Mouse (Mus musculus) limb, embryonic 15.5 days (tissue): ENCODE data around the gene Klf5. TPM values are rescaled to one million over a fixed set of nuclear protein-coding genes. Genes with fewer than 3 reads are reported as not detected.

Experiments used
- ATAC-seq: fragments of 200-750 bp; cut with Nextera tagmentation; 2 replicates; pipeline ENCODE4 v1.8.0; 2017; ENCODE audit warnings: low read depth, moderate TSS enrichment; ENCODE audit not compliant: insufficient number of reproducible peaks, low FRiP score, low TSS enrichment
- H3K27ac ChIP-seq: fragments of 300-500 bp; sonication (generic); 2 replicates; pipeline ENCODE4 v1.5.1; 2015; ENCODE audit warnings: moderate library complexity, mild to moderate bottlenecking, inconsistent platforms
- H3K27me3 ChIP-seq: fragments of 300-500 bp; sonication (generic); 2 replicates; pipeline ENCODE4 v1.6.1; 2015; ENCODE audit warnings: inconsistent platforms
- H3K36me3 ChIP-seq: fragments of 300-500 bp; sonication (generic); 2 replicates; pipeline ENCODE4 v1.6.1; 2015; ENCODE audit warnings: inconsistent platforms
- H3K4me1 ChIP-seq: fragments of 300-500 bp; sonication (generic); 2 replicates; pipeline ENCODE4 v1.6.1; 2015; ENCODE audit warnings: inconsistent platforms
- H3K4me2 ChIP-seq: fragments of 300-500 bp; sonication (generic); 2 replicates; pipeline ENCODE4 v1.6.1; 2015; ENCODE audit warnings: mild to moderate bottlenecking, inconsistent platforms
- H3K4me3 ChIP-seq: fragments of 300-500 bp; sonication (generic); 2 replicates; pipeline ENCODE4 v1.5.1; 2015; ENCODE audit warnings: mild to moderate bottlenecking, inconsistent platforms
- H3K9ac ChIP-seq: fragments of 300-500 bp; sonication (generic); 2 replicates; pipeline ENCODE4 v1.6.1; 2015; ENCODE audit warnings: inconsistent platforms
- H3K9me3 ChIP-seq: fragments of 300-500 bp; sonication (generic); 2 replicates; pipeline ENCODE4 v1.6.1; 2016; ENCODE audit warnings: inconsistent platforms
- WGBS: fragments of 180-500 bp; shearing (Covaris S2); methylation state at CpG from one replicate; pipeline ENCODE4 v1.1.7; 2015; 5-methylcytosine and 5-hydroxymethylcytosine counted together
- polyA plus RNA-seq: library from polyadenylated mRNA; unstranded; fragments of >200 nt; fragmentation: Nextera tagmentation; extraction: Ambion mirVana; gene quantifications from 2 replicates; pipeline ENCODE4 v1.2.1, GENCODE M21; 2015

The Klf5 gene
- polyA plus RNA-seq, 1 experiment from 2014 or later = 60.8 TPM

DNA sequence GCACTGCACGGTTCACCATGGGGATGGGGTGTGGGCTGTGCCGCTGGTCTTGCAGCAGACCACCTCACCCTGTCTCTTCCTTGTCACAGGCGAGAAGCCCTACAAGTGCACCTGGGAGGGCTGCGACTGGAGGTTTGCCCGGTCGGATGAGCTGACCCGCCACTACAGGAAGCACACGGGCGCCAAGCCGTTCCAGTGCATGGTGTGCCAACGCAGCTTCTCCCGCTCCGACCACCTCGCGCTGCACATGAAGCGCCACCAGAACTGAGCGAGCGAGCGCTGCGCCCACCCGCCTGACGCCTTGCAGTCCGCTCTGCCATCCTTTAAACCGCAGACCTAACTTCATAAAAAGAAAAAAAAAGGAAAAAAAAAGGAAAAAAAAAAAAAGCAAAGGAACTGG lies 14.6 kb downstream of the Klf5 start:
- no peak overlapping the region for H3K4me2 ChIP-seq
- 94% methylated on average over 24 of the region's 24 CpGs for WGBS
- H3K27me3 ChIP-seq = no peaks in the 10 kb centered on the region
- peaks cover 7% of the 10 kb centered on the region for H3K36me3 ChIP-seq
- H3K27ac ChIP-seq = no peak overlapping the region
- no peak for ATAC-seq
- H3K4me1 ChIP-seq = peaks cover 6% of the 10 kb centered on the region; the same call in 1 of the 2 replicates
- H3K9ac ChIP-seq = no peak overlapping the region
- H3K9me3 ChIP-seq = no peaks in the 10 kb centered on the region
- H3K4me3 ChIP-seq = no peak overlapping the region

DNA sequence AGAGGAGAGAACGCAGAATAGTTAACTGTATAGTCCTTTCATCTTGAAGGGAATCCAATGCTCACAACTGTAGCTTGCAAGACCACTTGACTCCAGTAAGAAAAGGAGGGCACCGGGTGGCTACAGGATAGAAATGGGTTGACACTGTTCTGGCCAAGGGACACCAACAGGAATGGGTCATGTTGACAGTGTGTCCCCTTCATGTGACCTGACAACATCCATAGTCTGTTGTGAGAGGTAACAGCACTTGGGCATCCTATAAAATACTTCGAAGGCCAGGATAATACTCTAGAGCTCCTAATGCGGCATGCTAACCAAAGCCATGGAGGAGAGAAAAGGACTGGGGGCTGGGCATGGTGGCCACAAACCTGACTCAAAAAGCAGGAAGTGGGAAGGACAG lies 17.8 kb downstream of the Klf5 start:
- Histone ChIP-seq H3K27me3 (no peaks in the 10 kb centered on the region), H3K4me3 (no peak overlapping the region), H3K9me3 (no peaks in the 10 kb centered on the region), H3K9ac (no peak overlapping the region), H3K36me3 (peaks cover 7% of the 10 kb centered on the region), H3K4me1 (no peaks in the 10 kb centered on the region), H3K27ac (no peak overlapping the region), H3K4me2 (no peak overlapping the region)
- no peak for ATAC-seq
- WGBS = 94% methylated on average over 4 of the region's 4 CpGs

DNA sequence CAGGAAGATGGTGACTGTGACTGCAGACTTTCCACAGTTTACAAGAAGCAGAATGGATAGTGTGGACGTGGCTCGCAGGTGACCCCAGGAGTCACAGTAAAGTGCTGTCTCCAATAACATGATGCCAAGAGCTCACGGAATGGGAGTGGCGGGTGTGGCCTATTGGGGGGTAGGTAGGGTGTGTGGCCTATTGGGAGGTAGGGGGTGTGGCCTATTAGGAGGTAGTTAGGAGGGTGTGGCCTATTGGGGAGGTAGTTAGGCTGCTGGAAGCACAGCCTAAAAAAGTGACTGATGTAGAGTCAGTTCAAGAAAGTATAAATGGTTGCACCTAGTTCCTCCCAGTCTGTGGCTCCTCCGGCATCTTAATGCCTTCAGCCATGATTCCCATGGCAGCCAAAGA lies 22.2 kb downstream of the Klf5 start:
- H3K27ac ChIP-seq = no peak overlapping the region

GRCm38 (mm10) chr14:99323376-99323775 lies 24.9 kb downstream of the Klf5 start:
- no peaks in the 10 kb centered on the region for H3K36me3 ChIP-seq
- no peak for ATAC-seq
- 91% methylated on average over 10 of the region's 10 CpGs for WGBS

More for the DNA sequence above, 22.2 kb downstream of the Klf5 start:
- no peak for ATAC-seq
- H3K36me3 ChIP-seq = no peaks in the 10 kb centered on the region
- no peak overlapping the region for H3K4me2 ChIP-seq
- no peak overlapping the region for H3K9ac ChIP-seq
- no peaks in the 10 kb centered on the region for H3K9me3 ChIP-seq
- WGBS = 80% methylated on average over 5 of the region's 5 CpGs
- H3K27me3 ChIP-seq = no peaks in the 10 kb centered on the region
- no peaks in the 10 kb centered on the region for H3K4me1 ChIP-seq
- H3K4me3 ChIP-seq = no peak overlapping the region

DNA sequence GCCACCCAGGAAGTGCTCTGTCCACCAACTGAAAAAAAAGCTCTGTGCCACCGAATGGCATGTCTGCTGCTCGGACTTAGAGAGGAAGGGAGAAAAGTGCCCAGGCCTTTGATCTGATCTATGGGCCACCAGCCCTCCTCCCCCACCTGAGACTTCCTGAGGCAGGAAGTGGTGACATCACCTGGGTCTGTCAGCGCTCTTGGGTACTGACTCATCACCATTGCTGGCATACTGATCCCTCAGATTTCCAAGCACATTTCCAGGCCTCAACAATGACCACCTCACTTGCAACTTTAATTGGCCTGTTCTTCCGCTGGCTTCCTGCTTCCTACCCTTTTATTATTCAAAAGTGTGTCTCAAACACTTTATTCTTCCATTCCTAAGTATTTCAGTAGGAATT lies 26.0 kb downstream of the Klf5 start:
- no peak overlapping the region for H3K27ac ChIP-seq
- H3K27me3 ChIP-seq = no peaks in the 10 kb centered on the region
- no peak overlapping the region for H3K4me3 ChIP-seq
- 75% methylated on average over 4 of the region's 4 CpGs for WGBS
- H3K9me3 ChIP-seq = no peaks in the 10 kb centered on the region
- H3K9ac ChIP-seq = no peak overlapping the region
- ATAC-seq = no peak
- no peak overlapping the region for H3K4me2 ChIP-seq
- H3K36me3 ChIP-seq = no peaks in the 10 kb centered on the region
- H3K4me1 ChIP-seq = no peaks in the 10 kb centered on the region

More at GRCm38 (mm10) chr14:99323376-99323775, 24.9 kb downstream of the Klf5 start:
- Histone ChIP-seq H3K9me3 (no peaks in the 10 kb centered on the region), H3K9ac (no peak overlapping the region), H3K27me3 (no peaks in the 10 kb centered on the region), H3K4me1 (no peaks in the 10 kb centered on the region), H3K4me2 (no peak overlapping the region), H3K4me3 (no peak overlapping the region), H3K27ac (no peak overlapping the region)

- Histone ChIP-seq H3K4me1 (no peaks in the 10 kb centered on the region), H3K36me3 (no peaks in the 10 kb centered on the region), H3K9ac (no peak overlapping the region), H3K4me2 (no peak overlapping the region), H3K9me3 (no peaks in the 10 kb centered on the region), H3K27me3 (no peaks in the 10 kb centered on the region), H3K4me3 (no peak overlapping the region), H3K27ac (no peak overlapping the region)
- ATAC-seq = 0 out of 2 replicates have a peak, but pooled peaks have one; percentile 48
- 78% methylated on average over 12 of the region's 12 CpGs for WGBS
Measured at GRCm38 (mm10) chr14:99325597-99326472, 27.3 kb downstream of the Klf5 start.

DNA sequence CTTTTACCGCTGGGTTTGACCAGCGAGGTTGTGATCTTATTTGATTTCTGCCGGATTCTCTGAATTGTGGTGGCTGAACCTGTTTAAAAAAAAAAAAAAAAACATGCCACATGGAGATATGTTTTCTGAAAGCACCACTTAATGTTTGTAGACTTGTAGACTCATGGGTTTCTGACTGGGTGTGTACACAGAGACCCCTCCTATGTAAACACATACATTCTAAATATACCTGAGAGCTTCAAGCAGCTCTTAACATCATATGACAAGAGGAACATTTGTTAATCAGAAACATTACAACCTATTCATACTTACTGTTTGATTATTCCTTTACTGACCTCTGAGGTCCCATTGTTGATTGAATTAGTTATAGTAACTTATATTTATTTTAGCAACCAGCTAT lies 38.1 kb downstream of the Klf5 start:
- Histone ChIP-seq H3K4me1 (no peaks in the 10 kb centered on the region), H3K4me3 (no peak overlapping the region), H3K27ac (no peak overlapping the region), H3K9ac (no peak overlapping the region), H3K36me3 (no peaks in the 10 kb centered on the region), H3K27me3 (no peaks in the 10 kb centered on the region), H3K4me2 (no peak overlapping the region), H3K9me3 (no peaks in the 10 kb centered on the region)
- no peak for ATAC-seq
- 81% methylated on average over 3 of the region's 3 CpGs for WGBS

DNA sequence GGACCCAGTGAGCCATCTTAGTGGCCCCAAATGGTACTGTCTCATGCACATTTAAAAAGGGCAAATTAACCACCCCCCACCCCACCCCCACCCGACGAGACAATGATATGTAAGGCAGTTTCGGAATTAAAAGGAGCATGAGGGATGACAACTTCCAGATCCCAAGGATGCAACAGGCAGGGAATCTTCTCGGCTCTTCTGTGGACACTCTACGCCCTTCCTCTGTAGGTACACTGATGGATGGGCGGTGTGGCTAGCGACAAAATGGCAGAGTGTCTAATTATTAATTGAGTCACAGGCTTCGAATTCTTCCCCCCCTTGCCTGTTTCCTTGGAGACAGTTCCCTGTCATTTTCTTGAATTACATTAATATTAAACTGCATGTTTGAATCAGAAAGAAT lies 40.5 kb downstream of the Klf5 start:
- Histone ChIP-seq H3K27ac (no peak overlapping the region), H3K4me3 (no peak overlapping the region)
- WGBS = 61% methylated on average over 8 of the region's 8 CpGs

DNA sequence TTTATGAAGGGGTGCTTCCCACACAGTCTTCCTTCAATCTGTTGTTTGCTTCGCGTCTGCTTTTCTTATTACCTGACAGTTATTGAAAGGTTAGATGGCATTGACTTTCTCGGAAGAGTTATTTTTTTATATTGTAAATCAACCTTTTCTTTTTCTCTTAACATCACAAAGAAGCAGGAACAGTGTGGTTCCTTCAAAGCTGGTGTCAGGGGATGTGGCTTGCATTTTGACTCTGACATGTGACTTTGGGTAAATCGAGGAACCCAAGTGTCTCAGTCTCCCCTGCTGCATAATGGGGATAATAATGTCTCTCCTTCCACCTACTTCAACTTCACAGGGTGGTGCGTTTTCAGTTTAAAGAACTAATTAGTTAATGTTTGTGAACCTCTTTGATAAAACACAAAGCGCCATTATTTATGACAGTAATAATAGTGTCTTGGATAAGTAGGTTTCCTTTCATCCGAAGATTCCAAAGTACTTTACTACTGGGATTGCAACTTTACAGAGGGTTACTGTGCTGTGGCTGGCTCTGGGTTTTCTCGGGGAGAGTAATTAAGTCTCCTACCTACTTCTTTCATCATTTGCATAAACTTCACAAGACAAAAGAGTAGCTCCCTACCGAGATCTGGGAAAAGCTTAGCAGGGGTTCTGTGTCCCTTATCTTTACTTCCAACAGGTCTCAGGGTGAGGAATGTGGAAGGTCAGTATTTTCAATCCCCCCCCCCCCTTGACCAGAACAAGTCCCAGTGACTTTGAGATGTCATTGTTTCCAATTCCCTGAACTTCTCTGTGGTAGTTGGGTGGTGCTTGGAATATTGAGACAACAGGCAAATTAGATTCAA lies 41.4 kb downstream of the Klf5 start:
- WGBS = 11% methylated on average over 9 of the region's 9 CpGs
- H3K4me3 ChIP-seq = no peak overlapping the region
- ATAC-seq = no peak
- no peaks in the 10 kb centered on the region for H3K27me3 ChIP-seq
- no peaks in the 10 kb centered on the region for H3K36me3 ChIP-seq
- no peaks in the 10 kb centered on the region for H3K4me1 ChIP-seq
- no peak overlapping the region for H3K4me2 ChIP-seq
- H3K9me3 ChIP-seq = no peaks in the 10 kb centered on the region
- no peak overlapping the region for H3K27ac ChIP-seq
- H3K9ac ChIP-seq = no peak overlapping the region

More for the DNA sequence above, 40.5 kb downstream of the Klf5 start:
- Histone ChIP-seq H3K4me1 (no peaks in the 10 kb centered on the region), H3K4me2 (no peak overlapping the region), H3K36me3 (no peaks in the 10 kb centered on the region), H3K9me3 (no peaks in the 10 kb centered on the region), H3K9ac (no peak overlapping the region), H3K27me3 (no peaks in the 10 kb centered on the region)
- no peak for ATAC-seq

DNA sequence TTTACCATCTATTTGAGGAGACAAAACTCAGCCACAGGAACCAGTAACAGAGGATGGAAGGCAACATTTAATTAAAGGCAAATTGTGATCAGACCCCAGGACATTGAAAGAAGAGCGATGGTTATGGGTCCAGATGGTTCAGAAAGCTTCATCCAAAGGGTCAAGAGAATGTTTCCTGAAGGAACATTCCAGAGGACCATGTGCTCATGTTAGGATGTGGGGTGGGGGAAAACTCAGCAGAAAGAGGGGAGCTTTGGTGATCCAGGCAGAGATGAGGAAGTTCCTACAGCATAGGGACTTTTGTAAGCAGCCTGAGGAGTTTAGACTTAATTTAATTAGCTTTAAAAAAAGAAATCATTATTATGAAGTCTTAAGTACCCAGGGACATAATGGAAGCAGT lies 42.2 kb downstream of the Klf5 start:
- no peak overlapping the region for H3K9ac ChIP-seq
- H3K9me3 ChIP-seq = no peaks in the 10 kb centered on the region
- H3K27me3 ChIP-seq = no peaks in the 10 kb centered on the region
- H3K36me3 ChIP-seq = no peaks in the 10 kb centered on the region
- ATAC-seq = no peak
- no peak overlapping the region for H3K4me2 ChIP-seq
- H3K27ac ChIP-seq = no peak overlapping the region
- no peak overlapping the region for H3K4me3 ChIP-seq
- WGBS = 68% methylated on average over 1 of the region's 1 CpGs
- H3K4me1 ChIP-seq = no peaks in the 10 kb centered on the region

DNA sequence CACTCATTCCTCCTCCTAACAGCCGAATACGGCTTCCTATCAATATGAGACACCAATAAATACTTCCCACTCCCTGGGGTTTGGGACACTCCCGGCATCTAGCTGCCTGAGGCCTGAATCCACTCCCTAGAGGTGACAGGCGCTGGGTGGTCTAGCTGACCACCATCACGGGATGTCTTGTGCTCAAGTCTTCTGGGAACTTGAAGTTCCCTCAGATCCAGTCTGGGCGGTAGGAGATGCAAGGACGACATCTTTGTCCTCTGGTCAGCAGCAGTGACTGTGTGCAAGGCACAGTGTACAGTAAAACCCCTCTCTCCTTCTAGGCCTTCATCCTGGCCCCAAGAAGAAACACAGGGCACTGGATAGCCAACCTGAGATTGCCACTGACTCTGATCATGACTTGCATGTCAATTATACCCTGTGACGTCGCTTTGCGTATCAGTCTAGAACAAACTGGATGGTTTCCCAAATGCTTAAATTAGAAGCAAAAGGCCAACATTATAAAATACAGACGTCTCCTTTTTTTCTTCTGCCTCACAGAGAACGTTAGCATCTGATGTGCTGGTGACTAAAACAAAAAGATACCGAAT lies 49.8 kb downstream of the Klf5 start:
- 44% methylated on average over 13 of the region's 13 CpGs for WGBS
- H3K4me3 ChIP-seq = no peak overlapping the region
- no peak overlapping the region for H3K4me2 ChIP-seq
- no peak for ATAC-seq
- no peak overlapping the region for H3K27ac ChIP-seq
- H3K9me3 ChIP-seq = no peaks in the 10 kb centered on the region
- H3K4me1 ChIP-seq = no peaks in the 10 kb centered on the region
- H3K27me3 ChIP-seq = no peaks in the 10 kb centered on the region
- H3K36me3 ChIP-seq = no peaks in the 10 kb centered on the region
- H3K9ac ChIP-seq = no peak overlapping the region

- no peak for ATAC-seq
- Histone ChIP-seq H3K4me1 (no peaks in the 10 kb centered on the region), H3K9ac (no peak overlapping the region), H3K9me3 (no peaks in the 10 kb centered on the region), H3K36me3 (no peaks in the 10 kb centered on the region), H3K27ac (no peak overlapping the region), H3K27me3 (no peaks in the 10 kb centered on the region), H3K4me3 (no peak overlapping the region), H3K4me2 (no peak overlapping the region)
- WGBS = 81% methylated on average over 6 of the region's 6 CpGs
Measured at GRCm38 (mm10) chr14:99349606-99350005, 51.1 kb downstream of the Klf5 start.
